In the genomic region with DNA sequence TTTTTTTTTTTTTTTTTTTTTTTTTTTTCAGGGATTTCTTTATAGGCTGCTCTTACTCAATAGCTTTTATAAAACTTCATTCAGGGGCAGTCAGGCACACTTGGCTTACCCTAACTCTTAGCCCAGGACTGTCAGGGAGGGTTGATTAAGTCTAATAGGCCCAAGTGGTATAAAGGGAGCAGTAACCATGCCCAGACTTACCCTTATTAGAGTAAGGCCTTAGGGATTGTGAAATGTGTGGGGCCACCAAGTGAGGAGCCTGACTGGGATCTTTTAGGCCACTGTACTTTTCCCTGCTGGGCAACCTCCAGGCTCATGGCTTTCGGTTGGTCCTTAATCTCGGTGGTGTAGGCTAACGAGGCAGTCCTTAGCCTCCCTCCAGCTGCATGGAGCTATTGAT, we compare ENCODE assay signal across 25 mouse cellular contexts. TPM values are rescaled to one million over a fixed set of nuclear protein-coding genes. Genes with fewer than 3 reads are reported as not detected.
"Had no signal": no experiment of that assay in that cellular context is flagged by ENCODE, and none has a peak within 500 bp of the region (broad histone marks: within the 10 kb centered on the region; RNA-seq: fewer than 3 reads in every experiment).

No protein-coding gene starts in this region.

- DNase-seq: lung, adult 18-20 months; lung, embryonic 14.5 days; lung, postnatal 10 days; lung, postnatal 4 days; midbrain, embryonic 14.5 days; right cerebral cortex, postnatal 25 days; right cerebral cortex, postnatal 4 days; spleen, adult 18-20 months; thymus, adult 18-20 months; thymus, postnatal 14 days; thymus, postnatal 36 days had no signal

- H3K4me3 ChIP-seq: midbrain, embryonic 10.5 days; midbrain, embryonic 12.5 days; myocyte; neural tube, embryonic 13.5 days; neural tube, embryonic 15.5 days had no signal

- H3K27ac ChIP-seq: midbrain, embryonic 10.5 days; midbrain, embryonic 12.5 days; neural tube, embryonic 13.5 days; neural tube, embryonic 15.5 days had no signal

- H3K4me1 ChIP-seq: midbrain, embryonic 10.5 days; midbrain, embryonic 12.5 days; neural tube, embryonic 13.5 days; neural tube, embryonic 15.5 days had no signal

RNA-seq across cellular contexts. Expression of gene Bcl2l10, which starts 1.1 kb away (rescaled TPM):
- total RNA-seq: megakaryocyte, adult 5-6 weeks; megakaryocyte-erythroid progenitor cell, adult 5-6 weeks had no signal
- polyA plus RNA-seq: lung, embryonic 14.5 days; lung, embryonic 16.5 days; midbrain, embryonic 10.5 days; midbrain, embryonic 12.5 days; midbrain, embryonic 14.5 days; midbrain, embryonic 16.5 days; myocyte; neural tube, embryonic 11.5 days; neural tube, embryonic 13.5 days; neural tube, embryonic 15.5 days; small intestine, adult 2 months; stomach, embryonic 14.5 days; stomach, embryonic 16.5 days; thymus, postnatal 0 days had no signal
